Mouse (Mus musculus): ENCODE data around the gene Rsph3b.
"Not testable (repeated sequence)": the region's sequence is repeated elsewhere in the genome, so short reads cannot be mapped to it uniquely, and the experiment has no call there.

The Rsph3b gene

DNA sequence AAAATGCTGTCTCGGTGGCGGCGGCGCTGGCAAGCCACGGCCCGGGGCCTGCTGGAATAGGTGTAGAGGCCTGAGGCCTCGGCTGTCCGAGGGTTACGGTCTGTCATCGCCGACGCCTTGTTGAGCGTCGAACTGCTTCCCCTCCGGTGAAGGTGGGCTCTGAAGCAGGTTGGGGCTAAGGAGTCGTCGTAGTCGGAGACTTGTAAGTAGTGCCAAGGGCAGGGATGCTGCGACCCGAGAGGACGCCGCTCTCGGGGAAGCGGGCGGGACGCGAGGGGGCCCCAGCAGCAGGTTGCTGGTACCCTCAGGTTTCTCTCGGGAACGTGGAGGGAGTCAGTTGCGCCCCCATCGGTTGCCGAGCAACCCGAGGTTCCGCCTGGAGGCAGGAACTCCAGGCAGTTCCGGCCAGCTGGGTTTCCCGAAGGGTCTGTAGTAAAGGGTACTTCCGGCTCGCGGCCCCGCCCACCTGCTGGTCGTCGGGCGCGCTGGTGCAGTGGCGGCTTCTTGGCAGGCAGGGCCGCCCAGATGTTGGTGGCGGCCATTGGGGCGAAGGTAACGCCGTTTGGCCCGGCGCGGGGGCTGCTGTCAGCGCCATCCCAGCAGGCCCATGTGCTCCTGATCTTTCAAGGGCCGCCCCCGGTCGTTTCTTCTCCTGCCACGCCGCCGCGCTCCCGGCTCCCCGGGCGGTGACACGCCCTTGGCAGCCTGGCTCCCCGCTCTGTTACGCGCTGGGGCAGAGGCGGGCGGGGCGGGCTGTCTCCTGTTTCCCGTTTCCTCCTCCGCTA is at the start of gene Rsph3b:
Gene Rsph3b, minus strand, starts transcription at position 699 of the 785 bp plus-strand sequence.
- peak; percentile 99 for DNase-seq

DNA sequence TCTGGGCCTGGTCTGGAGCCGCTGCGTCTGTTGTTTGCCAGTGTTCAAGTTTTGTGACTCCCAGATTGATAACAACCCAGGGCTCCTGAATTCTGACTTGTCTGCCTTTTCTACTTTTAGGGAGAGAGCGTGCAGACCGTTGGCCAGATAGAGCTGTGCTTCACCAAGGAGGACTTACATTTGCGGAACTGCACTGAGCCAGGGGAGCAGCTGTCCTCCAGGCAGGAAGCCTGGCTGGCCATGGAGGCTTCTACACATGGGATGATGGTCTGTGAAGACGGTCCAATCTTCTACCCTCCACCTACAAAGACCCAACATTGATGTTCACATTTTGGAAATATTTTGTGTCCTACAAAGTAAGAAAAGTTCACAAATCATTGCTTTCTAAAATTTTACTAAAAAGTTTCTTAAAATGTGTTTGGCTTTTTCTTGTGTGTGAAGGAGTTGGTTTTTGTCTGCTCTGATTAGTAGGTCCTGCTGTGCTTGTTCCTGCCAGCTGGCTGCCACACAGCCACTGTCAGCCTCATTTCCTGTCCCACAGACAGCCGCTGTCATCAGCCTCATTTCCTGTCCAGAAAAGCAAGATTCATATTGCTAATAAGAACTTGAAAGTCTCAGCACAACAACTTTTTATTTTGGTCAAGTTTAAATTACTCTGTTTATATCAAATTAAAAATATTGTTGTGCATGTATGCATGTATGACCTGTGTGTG is 49.5 kb upstream of the Rsph3b start:
- DNase-seq = not testable (repeated sequence)

DNA sequence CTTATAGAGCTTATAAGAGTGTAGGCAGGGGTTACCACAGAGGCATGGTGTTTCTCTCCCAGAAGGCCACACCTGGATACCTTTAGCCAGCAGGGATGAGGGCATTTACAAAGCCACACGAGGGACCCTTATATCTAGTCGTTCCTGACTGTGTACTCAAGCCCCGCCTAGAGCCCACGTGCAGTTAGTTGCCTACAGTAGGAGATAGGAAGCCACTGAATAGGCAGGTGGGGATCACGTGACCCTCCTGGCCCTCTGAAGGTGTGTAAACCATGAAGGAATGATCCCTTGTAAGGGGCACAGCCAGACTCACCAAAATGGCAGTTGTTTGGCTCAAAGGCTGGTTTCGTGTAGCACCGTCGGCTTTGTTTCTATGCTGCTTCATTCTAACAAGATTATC is 48.3 kb upstream of the Rsph3b start:
- peak; percentile 62 for DNase-seq

DNA sequence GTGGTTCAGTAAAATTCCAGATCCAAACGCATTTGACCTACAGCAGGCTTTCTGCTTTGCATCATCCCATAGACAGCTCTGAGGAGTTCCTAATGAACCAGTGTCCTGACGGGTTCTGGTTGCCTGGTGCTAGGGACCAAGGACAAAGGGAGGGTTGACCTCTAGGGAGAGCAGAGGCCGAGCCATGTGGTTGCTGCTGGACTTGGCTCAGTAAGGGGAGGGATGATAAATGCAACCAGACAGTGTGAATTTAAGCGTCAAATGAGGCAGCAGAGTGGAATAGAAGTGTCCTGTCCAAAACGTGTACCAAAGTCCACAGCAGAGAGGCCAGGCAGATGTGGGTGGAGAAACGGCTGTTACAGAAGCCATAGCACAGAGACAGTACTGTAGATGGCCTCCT is 47.0 kb upstream of the Rsph3b start:
- DNase-seq = not testable (repeated sequence)

DNA sequence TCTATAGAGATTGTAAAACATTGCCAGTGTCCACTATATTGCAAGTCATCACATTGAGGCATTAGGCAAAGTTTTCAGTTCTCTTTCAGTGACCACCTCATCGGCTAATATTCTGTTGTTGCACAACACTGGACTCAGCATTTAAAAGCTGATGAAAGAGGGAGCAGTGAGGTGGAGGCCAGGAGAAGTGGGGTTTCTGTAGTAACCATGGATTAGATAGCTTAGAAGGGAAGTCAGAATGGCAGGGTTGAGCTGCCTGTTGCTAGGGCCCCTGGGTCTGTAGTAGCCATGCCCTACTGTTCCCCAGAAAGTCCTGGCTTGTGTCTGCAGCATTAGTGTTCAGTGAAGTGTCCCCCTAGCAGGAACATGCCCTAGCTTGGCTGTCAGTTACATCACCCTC is 37.6 kb upstream of the Rsph3b start:
- DNase-seq = not testable (repeated sequence)

DNA sequence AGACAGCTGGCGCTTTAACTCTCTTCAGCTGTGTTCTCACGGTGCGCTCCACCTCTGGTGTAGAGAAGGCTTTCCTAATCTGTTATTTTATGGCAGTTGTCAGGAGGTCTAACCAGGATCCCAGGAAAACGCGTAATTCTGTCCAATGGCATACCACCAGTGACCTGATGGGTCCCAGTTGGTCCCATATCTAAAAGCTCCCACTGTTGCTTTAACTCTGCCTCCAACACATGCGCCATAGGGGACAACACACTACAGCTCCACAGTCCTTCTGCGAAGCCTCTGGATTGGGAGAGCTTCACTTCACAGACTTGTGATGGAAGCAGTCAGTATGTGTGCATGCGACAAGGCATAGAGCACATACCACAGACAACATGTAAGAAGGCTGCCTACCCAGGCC is 31.7 kb upstream of the Rsph3b start:
- peak; percentile 89 for DNase-seq

DNA sequence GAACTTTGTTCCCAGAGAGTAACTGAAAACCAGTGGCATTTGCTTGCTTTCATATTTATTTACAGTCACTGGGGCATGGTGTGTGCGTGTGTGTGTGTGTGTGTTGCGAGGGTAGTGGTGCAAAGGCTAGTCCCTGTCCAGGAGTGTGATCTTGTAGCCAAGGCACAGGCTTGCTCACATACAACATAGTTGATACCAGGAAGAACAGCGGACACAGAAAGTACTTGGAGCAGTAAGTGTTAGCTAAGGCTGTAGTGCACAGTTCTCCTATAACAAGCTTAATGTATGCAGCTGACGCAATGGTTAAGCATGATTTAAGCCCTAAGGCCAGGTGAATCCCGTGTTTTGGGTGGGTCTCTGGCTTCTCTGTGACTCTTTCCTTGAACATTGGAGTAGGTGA is 30.9 kb upstream of the Rsph3b start:
- peak; percentile 86 for DNase-seq

DNA sequence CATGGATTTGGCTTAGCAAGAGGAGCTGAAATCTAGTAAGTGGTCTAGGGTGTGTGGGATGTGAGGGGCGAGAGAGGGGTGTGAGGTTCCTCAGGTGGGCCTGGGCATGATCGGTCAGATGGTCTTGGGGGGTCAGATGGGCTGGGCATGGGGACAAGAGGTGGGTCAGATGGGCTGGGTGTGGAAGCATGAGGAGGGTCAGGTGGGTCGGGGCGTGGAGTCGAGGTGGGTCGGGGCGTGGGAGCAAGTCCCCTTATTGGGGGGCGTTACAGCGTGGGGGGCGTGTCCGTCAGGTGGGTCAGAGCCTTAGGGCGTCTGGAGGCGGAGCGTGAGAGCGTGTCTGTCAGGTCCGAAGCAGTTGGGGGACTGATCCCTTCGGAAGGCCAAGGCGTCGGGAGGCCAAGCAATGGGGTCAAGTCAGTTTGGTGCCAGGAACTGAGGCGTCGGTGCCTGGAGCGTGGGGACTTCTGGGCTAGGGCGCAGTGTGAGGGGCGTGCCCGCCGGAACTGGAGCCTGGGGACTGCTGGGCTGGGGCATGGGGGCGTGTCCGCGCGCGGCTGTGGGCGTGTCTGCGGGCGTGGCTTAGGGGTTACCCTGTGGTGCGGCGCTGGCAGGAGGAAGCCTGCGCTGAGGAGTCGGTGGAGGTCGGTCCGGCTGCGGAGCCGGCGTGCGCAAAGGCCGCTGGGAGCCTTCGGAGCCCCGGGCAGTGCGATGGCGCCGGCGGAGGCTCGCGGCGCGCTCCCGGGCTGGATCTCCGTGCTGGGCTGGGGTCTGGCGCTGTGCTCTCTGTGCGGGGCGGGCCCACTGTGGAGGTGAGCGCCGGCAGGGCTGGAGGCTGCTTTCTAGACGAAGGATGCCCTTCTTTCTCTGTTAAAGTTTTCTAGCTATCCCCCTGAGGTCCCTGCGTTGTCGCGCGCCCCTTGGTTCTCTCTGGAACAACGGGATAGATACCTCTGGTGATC is 30.1 kb upstream of the Rsph3b start, which contains the start of gene Gm49721:
Gene Gm49721, plus strand, starts transcription at position 618 of the 962 bp plus-strand sequence.
- peak; percentile 99 for DNase-seq

DNA sequence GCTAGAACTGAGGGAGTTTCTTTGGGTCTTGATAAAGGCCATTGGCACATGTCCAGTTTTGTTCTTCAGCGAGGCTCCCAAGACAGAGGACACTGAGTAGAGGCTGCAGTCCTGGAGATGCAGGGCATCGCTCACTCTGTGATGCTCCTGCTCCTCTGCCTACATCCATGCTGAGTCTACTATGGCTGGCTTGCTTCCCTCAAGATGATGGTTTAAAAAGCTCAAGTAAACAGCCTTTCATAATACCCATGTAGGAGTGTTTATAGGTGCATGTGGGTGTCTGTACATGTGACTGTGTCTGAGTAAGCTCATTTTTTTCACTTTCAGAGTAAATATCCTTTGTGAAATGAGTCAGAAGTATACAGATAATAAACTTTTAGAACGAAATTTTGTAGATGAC is 26.5 kb upstream of the Rsph3b start:
- peak; percentile 58 for DNase-seq

DNA sequence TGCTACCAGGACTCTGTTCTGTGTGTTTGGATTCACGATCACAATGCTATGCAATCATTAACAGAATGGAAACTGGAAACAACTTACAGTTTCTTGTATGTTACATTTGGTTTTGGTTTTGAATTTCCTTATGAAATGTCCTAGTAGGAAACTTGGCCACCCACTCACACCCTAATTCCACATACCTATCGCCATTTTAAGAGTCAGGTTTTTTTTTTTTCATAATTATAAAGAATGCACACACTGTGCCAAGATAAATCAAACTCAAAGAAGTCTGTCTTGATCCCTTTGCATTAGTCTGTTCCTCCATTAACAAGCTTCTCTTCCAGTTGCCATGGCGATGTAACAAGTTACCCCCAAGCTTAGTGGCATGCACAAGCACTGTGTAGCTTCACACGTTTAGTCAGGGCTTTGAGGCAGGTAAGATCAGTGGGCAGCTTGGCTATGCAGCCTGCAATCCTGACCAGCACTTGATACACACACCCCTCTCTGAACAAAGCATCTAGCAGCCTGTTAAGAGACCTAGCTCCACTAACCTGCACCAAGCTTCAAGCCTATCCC is 24.4 kb upstream of the Rsph3b start:
- DNase-seq = not testable (repeated sequence)

DNA sequence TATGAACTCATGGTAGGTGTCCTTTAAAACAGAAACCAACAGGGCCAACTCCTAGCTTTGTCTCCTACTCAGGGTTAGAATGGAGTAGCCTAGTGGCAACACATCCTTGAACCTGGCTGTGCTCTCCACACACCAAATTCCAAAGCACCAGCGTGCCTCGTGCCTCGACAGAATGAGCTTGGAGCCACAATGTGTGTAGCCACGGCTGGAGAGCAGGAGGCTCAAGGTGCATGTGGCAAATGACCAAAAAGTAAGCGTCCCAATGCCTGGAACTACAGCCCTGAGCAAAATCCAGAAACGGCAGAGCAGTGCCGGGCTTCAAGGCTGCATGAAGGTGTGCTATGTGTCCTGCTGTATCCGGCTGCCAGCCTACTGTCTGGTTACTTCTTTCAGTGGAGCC is 22.8 kb upstream of the Rsph3b start:
- DNase-seq = peak; percentile 36

DNA sequence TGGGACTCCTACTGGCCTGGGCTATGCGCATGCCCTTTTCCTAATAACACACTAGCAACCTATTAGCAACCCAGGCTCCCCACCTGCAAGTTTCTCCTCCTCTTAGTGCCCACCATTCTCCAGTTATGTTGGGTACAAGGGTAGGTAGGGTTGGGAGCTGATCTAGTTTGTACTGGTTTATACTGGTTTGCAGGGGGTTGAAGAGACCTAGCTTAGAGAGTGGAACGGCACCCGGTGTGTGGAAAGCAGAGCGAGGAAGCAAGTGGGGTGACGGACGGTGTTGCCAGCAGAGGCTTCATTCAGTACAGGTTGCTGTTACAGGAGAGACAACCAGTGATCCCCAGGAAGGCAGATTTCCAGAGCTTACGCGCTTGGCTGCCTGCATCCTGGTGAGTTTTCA is 21.9 kb upstream of the Rsph3b start, which contains the start of gene Rnaset2b:
Gene Rnaset2b, plus strand, starts transcription at position 301 of the 400 bp plus-strand sequence.
- not testable (repeated sequence) for DNase-seq

DNA sequence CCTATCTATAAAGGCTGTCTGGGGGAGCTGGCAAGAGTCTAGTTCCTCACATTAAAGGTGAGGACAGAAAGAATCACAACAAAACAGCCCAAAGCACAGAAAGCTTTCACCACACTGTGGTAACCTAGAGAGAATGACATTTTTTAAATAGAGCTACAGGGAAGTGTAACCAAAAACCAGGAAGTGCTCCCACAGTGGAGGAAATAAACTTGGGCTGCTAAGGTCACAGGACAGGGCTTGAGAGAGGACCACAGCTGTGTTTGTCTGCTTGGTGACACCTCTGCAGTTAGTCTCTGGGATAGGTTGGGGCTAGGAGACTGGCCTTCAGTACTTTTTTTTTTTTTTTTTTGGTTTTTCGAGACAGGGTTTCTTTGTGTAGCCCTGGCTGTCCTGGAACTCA is 19.2 kb upstream of the Rsph3b start:
- DNase-seq = not testable (repeated sequence)

DNA sequence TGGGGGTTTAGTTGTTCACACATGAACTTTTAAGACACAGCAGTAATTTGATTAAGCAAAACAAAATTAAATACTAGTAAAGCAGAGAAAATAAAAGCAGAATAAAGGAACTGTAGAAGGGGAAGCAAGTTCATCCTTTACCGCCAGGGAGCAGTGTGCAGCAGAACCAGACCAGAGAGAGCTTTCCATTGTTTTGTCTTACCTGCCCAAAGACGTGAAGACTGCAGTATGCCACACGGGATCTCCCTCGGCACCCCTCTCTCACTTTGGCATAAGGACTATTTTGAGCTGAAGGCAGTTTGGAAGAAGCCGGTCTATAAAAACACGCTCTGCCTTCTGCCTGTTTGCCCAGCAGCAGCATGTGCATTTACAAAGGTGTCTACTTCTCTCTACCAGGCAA is 16.9 kb upstream of the Rsph3b start:
- not testable (repeated sequence) for DNase-seq

DNA sequence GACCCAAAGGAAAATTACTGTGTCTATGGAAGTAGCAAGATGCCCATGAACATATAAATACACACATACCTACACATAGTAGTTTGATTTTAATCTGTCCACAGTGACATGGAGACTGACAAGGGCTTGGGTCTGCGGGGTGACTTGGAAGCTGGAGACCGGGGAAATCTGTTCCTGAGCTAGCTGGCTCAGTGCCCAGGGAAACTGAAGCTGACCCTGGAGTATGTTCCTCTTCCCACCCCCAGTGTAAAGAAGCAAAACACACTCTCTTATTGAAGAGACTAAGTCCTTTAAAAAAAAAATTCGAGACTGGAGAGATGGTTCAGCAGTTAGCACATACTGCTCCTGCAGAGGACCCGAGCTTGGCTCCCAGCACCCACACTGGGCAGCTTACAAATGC is 14.5 kb upstream of the Rsph3b start:
- DNase-seq = peak; percentile 87

DNA sequence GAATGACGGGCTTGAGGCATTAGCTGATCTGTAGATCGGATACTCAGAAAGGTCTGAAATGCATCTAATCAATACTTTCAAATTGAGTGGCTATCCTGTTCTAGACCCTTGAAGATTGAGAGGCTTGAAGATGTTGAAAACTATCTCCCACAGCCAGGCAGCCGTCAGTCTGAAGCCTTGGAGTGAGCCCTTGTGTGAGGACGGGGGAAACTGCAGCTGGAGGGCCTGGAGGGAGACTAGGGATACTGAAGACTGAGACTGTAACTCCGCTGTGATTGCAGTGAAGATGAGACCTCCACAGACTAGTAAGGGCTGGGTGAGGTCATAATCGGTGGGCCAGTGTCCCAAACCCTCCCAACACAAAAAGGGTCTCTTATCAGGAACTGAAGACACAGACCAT is 13.9 kb upstream of the Rsph3b start:
- peak; percentile 89 for DNase-seq

DNA sequence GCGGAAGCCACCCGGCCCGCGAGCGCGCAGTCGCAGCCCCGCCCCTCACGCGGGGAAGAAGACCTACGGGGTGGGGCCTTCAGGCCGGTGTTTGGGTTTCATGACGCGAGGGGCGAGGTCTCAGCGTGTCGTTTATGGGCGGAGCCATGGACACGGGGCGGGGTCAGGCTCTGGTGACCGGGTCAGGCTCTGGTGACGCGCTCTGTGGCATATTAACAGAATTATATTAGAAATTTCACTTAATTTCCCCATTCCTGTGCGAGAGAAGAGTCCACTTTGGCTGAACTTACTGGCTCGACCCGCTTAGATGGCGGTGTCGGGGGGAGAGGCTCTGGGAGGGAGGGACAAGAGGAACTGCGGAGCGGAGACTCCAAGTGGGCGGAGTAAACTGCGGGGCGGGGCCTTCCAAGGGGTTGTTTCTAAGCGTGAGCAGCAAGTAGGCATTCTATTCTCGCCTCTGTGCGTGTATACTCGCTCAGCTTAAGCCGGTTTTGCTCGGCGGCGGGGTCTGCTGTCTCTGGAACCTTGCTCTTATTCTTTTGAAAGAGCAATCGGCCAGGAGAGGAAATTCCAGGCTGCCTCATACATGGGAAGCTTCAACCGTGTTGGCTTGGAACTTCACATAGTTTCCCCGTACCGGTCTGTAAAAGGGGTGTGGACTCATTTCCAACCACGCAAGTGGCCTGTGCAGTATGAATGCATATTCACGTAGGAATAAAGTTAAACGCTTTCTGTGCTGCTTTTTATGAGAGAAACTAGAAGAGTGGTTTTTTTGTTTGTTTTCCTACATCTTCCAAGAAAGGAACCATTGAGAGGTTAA is 12.9 kb upstream of the Rsph3b start:
- DNase-seq = peak; percentile 95

DNA sequence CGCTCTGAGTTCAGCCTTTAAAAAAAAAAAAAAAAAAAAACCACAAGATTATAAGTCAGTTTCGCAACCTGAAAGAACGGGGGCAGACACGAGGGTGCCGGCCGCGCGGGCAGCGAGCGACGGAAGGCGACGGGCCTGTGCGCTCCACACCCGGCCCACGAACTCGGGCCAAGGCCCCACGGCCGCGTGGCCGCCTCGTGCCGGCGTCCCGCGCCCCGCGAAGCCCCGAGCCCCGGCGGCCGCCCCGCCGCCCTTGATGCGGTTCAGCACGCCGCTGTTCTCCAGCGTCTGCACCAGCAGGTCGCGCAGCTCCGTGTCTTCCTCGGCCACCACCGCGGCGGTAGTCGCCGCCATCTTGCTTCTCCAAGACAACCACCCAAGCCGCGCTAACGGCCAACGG is 12.3 kb upstream of the Rsph3b start, which contains the start of gene Tagap1:
Gene Tagap1, minus strand, starts transcription at position 381 of the 400 bp plus-strand sequence.
- peak; percentile 97 for DNase-seq

DNA sequence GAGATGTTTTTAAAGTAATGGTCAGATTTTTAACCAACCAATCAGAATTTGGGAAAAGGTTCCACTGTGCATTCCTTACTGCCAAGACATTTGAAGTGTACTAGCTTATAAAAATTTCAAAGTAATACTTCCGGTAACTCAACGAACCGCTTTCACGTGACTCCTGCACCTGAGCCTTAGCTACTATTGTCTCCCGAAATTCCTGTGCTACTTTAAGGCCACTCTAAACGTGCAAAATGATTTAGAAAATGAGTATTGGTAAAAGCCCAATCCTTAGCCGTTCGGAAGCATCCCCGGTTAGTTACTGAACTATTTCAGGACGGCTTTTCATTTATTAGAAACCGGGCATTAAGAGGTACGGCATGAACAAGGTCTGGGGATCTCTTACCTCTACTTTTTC is 11.9 kb upstream of the Rsph3b start:
- peak; percentile 39 for DNase-seq

DNA sequence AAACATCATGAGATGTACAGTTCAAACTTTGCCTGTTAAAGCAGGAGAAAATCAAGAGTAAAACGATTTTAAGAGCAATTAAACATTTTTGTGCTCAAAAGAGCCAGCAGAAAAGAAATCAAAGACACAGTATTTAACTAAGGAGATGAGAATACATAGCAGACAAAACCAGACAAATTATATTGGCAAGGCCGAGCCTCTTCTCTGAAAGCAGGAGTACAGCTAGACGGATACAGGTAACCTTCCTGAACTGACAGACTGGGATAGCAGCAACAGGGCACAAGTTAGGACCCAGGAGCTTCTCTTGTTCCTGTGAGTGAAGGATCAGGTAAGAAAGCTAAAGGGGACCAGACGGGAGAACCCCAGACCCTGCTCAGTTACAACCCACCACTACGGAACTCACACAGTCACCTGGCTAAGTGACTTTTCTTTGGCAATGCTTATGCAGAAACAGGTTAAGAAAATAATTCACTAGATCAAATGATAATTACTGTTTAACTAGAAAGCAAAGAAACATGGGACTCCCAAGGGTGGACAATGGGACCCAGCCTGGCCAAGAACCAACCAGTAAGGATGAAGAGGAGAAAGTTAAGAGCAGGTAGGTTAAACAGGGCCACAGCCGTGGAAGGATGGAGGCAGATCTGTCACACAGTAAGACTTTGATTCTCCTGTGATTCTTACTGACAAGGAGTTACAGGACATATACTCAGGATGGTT is 11.2 kb upstream of the Rsph3b start:
- peak; percentile 51 for DNase-seq

DNA sequence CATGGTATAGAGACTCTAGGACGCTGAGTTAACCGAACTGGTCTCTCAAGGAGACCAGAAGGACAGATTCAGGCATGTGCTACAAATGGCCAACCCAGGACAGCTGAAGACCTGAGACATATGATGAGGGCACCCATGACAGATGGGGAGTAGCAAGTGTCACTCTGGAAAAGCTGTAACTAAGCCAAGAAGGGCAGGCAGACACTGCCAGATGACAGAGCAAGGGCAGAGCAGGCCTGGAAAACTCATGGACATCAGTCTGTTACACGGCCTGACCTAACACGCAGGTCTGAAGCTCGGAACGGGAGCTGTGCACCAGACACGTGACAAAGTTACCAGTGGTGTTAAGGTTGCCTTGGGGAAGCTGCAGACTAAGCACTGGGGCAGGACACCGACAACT is 10.4 kb upstream of the Rsph3b start:
- peak; percentile 89 for DNase-seq
